Mouse (Mus musculus): ENCODE measurements around the gene Kpna2. TPM values are rescaled to one million over a fixed set of nuclear protein-coding genes. Genes with fewer than 3 reads are reported as not detected.

Kpna2 gene
- polyA plus RNA-seq, 1 experiment: 16.1 TPM

DNA sequence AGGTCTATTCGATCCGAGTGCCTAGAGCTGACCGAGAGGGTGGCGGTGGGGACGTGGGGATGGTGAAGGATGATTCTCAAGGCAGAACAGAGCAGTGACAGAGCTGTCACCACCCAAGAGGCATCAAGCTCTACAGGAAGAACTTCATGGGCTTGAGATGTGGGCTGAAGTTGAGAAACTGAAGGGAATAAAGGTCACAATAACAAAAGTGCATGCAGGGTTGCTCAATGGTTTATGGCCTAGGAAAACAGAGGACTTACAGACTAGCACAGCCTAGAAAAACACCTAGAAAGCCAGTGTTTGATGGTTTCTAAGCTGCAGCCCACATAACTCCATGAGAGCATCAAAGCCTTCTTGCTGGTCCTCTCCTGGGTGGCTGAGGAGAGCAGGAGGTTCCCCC is 40.1 kb upstream of the Kpna2 start:
- WGBS: 94% methylated on average over 5 of the region's 5 CpGs
- Histone ChIP-seq H3K27ac (ENCODE audit: insufficient read depth, low read length) (no peak overlapping the region), H3K4me1 (ENCODE audit: control insufficient read depth, insufficient read depth, insufficient read length) (no peaks in the 10 kb centered on the region), H3K27me3 (ENCODE audit: control insufficient read depth, insufficient read depth, low read length) (no peaks in the 10 kb centered on the region), H3K4me3 (ENCODE audit: extremely low read depth, insufficient read depth, insufficient read length) (no peak overlapping the region), H3K36me3 (ENCODE audit: control insufficient read depth, insufficient read depth, low read length) (peaks cover 31% of the 10 kb centered on the region)
- TF ChIP-seq POLR2A (IDR thresholded peaks at IDR 0.05; ENCODE audit: low read depth, low read length) (no peak), CTCF (IDR thresholded peaks at IDR 0.05; ENCODE audit: extremely low read depth, insufficient read depth, insufficient read length, insufficient replicate concordance) (no peak)
- no peak for DNase-seq (ENCODE audit: low read depth in 1 of 2, low spot score in 2 of 2)

- no peaks in the 10 kb centered on the region for H3K4me1 ChIP-seq (ENCODE audit: control insufficient read depth, insufficient read depth, insufficient read length)
- 94% methylated on average over 10 of the region's 10 CpGs for WGBS
- H3K27me3 ChIP-seq (ENCODE audit: control insufficient read depth, insufficient read depth, low read length): no peaks in the 10 kb centered on the region
- H3K36me3 ChIP-seq (ENCODE audit: control insufficient read depth, insufficient read depth, low read length): peaks cover 5% of the 10 kb centered on the region; the same call in 1 of the 2 replicates
- TF ChIP-seq POLR2A (IDR thresholded peaks at IDR 0.05; ENCODE audit: low read depth, low read length) (no peak), CTCF (IDR thresholded peaks at IDR 0.05; ENCODE audit: extremely low read depth, insufficient read depth, insufficient read length, insufficient replicate concordance) (no peak)
- no peak for DNase-seq (ENCODE audit: low read depth in 1 of 2, low spot score in 2 of 2)
- no peak overlapping the region for H3K27ac ChIP-seq (ENCODE audit: insufficient read depth, low read length)
- H3K4me3 ChIP-seq (ENCODE audit: extremely low read depth, insufficient read depth, insufficient read length): no peak overlapping the region
Observed at GRCm38 (mm10) chr11:107034085-107034810, 34.9 kb upstream of the Kpna2 start.

- H3K27ac ChIP-seq (ENCODE audit: insufficient read depth, low read length): no peak overlapping the region
- peaks cover 2% of the 10 kb centered on the region; the same call in 1 of the 2 replicates for H3K4me1 ChIP-seq (ENCODE audit: control insufficient read depth, insufficient read depth, insufficient read length)
- H3K36me3 ChIP-seq (ENCODE audit: control insufficient read depth, insufficient read depth, low read length): no peaks in the 10 kb centered on the region
- WGBS: 72% methylated on average over 7 of the region's 7 CpGs
- H3K27me3 ChIP-seq (ENCODE audit: control insufficient read depth, insufficient read depth, low read length): no peaks in the 10 kb centered on the region
- TF ChIP-seq CTCF (IDR thresholded peaks at IDR 0.05; ENCODE audit: extremely low read depth, insufficient read depth, insufficient read length, insufficient replicate concordance): no peak
- TF ChIP-seq POLR2A (IDR thresholded peaks at IDR 0.05; ENCODE audit: low read depth, low read length): no peak
- no peak overlapping the region for H3K4me3 ChIP-seq (ENCODE audit: extremely low read depth, insufficient read depth, insufficient read length)
- DNase-seq (ENCODE audit: low read depth in 1 of 2, low spot score in 2 of 2): no peak
Observed at GRCm38 (mm10) chr11:107031635-107032034, 32.3 kb upstream of the Kpna2 start.

DNA sequence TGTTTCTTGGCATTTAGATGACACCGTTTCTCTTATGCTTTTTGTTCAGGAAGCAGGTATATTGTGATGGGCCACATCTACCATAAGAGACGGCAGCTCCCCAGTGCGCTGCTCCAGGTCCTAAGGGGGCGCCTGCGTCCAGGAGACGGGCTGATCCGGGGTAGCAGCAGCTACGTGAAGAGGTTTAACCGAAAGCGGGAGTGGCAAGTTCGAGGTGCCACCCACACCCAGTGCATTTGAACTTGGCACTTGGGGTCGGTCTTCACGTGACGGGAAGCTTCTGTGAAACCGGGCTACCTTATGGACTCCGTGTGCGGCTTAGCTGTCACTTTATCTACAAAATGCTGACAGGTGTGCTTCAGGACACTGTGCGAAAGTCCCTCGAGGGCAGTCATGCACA is 30.2 kb upstream of the Kpna2 start:
- H3K4me1 ChIP-seq (ENCODE audit: control insufficient read depth, insufficient read depth, insufficient read length): peaks cover 7% of the 10 kb centered on the region
- H3K27me3 ChIP-seq (ENCODE audit: control insufficient read depth, insufficient read depth, low read length): 0 out of 2 replicates have a peak, but pooled peaks cover 4% of the 10 kb centered on the region
- WGBS: 59% methylated on average over 19 of the region's 19 CpGs
- no peak for DNase-seq (ENCODE audit: low read depth in 1 of 2, low spot score in 2 of 2)
- H3K27ac ChIP-seq (ENCODE audit: insufficient read depth, low read length): no peak overlapping the region
- TF ChIP-seq CTCF (IDR thresholded peaks at IDR 0.05; ENCODE audit: extremely low read depth, insufficient read depth, insufficient read length, insufficient replicate concordance) (no peak), POLR2A (IDR thresholded peaks at IDR 0.05; ENCODE audit: low read depth, low read length) (no peak)
- no peak overlapping the region for H3K4me3 ChIP-seq (ENCODE audit: extremely low read depth, insufficient read depth, insufficient read length)
- H3K36me3 ChIP-seq (ENCODE audit: control insufficient read depth, insufficient read depth, low read length): no peaks in the 10 kb centered on the region

GRCm38 (mm10) chr11:107028754-107029153 is 29.4 kb upstream of the Kpna2 start:
- no peaks in the 10 kb centered on the region for H3K36me3 ChIP-seq (ENCODE audit: control insufficient read depth, insufficient read depth, low read length)
- TF ChIP-seq CTCF (IDR thresholded peaks at IDR 0.05; ENCODE audit: extremely low read depth, insufficient read depth, insufficient read length, insufficient replicate concordance) (no peak), POLR2A (IDR thresholded peaks at IDR 0.05; ENCODE audit: low read depth, low read length) (no peak)
- WGBS: 81% methylated on average over 6 of the region's 6 CpGs

GRCm38 (mm10) chr11:107028275-107028618 is 28.9 kb upstream of the Kpna2 start:
- no peak for DNase-seq (ENCODE audit: low read depth in 1 of 2, low spot score in 2 of 2)
- 5% methylated on average over 29 of the region's 29 CpGs for WGBS
- Histone ChIP-seq H3K4me1 (ENCODE audit: control insufficient read depth, insufficient read depth, insufficient read length) (peaks cover 7% of the 10 kb centered on the region), H3K4me3 (ENCODE audit: extremely low read depth, insufficient read depth, insufficient read length) (peak overlapping the region; percentile 58), H3K27me3 (ENCODE audit: control insufficient read depth, insufficient read depth, low read length) (0 out of 2 replicates have a peak, but pooled peaks cover 4% of the 10 kb centered on the region), H3K27ac (ENCODE audit: insufficient read depth, low read length) (peak overlapping the region; percentile 38), H3K36me3 (ENCODE audit: control insufficient read depth, insufficient read depth, low read length) (no peaks in the 10 kb centered on the region)
- TF ChIP-seq POLR2A (IDR thresholded peaks at IDR 0.05; ENCODE audit: low read depth, low read length) (no peak), CTCF (IDR thresholded peaks at IDR 0.05; ENCODE audit: extremely low read depth, insufficient read depth, insufficient read length, insufficient replicate concordance) (no peak)

More at GRCm38 (mm10) chr11:107028754-107029153, 29.4 kb upstream of the Kpna2 start:
- Histone ChIP-seq H3K27me3 (ENCODE audit: control insufficient read depth, insufficient read depth, low read length) (0 out of 2 replicates have a peak, but pooled peaks cover 4% of the 10 kb centered on the region), H3K27ac (ENCODE audit: insufficient read depth, low read length) (no peak overlapping the region), H3K4me1 (ENCODE audit: control insufficient read depth, insufficient read depth, insufficient read length) (peaks cover 7% of the 10 kb centered on the region), H3K4me3 (ENCODE audit: extremely low read depth, insufficient read depth, insufficient read length) (peak overlapping the region; percentile 58; the same call in 1 of the 2 replicates)
- DNase-seq (ENCODE audit: low read depth in 1 of 2, low spot score in 2 of 2): no peak
